Mouse (Mus musculus) cerebellum, postnatal 4 days (tissue): ENCODE results near the gene Mrps18b.
A peak's percentile ranks its signal among the peaks of the same experiment; 100 is the strongest.

Experiments used
- DNase-seq, 2 experiments: peaks; one replicate each; pipeline ENCODE4 v3.0.0; 2022; ENCODE audit warnings: low spot score in 2 of 2, mixed read lengths in 1 of 2

Gene Mrps18b

DNA sequence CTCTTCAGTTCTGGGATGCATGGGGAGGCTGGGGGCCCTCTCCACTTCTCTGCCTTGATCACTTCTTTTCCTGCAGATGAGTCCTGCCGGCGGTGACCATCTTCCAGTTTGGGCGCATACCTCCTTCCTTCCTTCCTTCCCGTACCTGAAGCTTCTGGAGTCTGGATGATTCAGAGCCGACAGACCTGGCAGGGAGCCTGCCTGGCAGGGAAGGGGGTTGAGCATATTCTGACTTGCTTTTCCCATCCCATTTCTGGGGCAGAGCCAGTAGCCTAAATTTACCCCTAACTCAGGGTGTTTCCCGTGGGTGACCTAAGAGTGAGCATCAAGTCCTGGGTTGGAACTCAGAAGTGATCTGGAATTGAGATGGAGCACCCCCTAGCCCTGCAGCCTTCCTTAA is 41.5 kb downstream of the Mrps18b start:
- DNase-seq = no peak

DNA sequence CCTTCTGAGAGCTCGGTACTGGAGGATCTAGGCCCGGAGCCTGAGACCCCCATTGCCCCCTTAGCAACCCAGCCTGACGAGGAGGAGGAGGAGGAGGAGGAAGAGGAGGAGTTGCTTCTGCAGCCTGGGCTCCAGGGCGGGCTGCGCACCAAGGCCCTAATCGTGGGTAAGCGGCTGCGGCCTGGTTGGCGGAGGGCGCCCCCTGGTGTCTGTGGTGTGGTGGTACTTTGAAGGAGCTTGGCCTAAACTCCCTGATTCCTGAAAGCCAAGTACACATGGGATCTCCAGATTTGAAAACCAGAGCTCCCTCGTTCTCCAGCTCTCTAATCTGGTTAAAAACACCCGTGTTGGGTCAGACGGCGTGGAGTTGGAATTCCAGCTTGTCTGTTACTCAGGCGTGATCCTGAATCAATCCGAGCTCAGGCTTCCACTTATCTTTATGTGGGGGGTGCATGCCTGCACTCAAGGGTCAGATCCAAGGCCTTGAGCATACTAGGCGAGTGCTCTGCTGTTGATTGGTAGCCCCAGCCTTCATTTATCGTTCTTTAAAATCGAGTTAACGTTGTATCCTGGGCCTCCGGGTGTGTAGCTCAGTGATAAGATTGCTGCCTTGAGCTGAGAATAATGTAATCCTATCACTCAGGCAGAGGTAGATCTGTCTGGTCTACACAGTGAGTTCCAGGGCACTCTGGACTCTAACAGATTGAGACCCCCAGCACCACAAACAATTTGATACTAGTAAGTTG is 42.2 kb downstream of the Mrps18b start:
- peak; percentile 89 for DNase-seq

DNA sequence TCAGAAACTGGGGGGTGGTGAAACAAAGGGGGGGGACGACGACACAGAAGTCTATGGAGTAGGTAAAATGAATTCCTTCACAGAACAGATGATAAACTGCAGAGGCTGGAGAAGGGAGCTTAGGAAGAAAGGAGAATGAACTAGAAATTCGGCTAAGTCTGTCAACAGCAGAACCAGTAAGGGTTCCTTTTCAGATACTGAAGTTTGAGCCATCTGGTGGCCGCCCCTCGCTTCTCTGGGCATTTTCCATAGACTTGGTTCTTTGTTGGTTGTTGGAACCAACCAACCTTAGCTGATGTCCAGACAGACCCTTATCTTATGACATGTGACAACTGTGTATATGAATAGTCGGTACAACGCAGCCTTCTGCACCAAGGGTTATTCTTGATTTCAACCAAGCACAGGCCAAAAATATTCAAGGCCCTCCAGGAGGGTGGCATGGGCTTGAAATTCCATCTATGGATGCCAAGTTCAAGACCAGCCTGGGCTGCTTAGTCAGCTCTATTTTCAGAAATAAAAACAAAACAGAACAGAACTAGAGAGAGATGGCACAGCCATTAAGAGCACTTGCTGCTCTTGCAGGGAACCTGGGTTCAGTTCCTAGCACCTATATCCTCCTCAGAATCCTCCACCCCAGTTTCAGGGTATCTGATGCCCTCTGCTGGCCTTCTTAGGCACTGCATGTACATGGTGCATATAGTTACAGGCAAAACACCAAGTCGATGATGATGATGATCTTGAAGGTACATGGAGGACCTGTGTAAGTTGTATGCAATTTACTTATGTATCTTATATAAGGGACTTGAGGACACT is 45.1 kb downstream of the Mrps18b start:
- peak in 1 of 2 experiments; percentile 38 for DNase-seq

DNA sequence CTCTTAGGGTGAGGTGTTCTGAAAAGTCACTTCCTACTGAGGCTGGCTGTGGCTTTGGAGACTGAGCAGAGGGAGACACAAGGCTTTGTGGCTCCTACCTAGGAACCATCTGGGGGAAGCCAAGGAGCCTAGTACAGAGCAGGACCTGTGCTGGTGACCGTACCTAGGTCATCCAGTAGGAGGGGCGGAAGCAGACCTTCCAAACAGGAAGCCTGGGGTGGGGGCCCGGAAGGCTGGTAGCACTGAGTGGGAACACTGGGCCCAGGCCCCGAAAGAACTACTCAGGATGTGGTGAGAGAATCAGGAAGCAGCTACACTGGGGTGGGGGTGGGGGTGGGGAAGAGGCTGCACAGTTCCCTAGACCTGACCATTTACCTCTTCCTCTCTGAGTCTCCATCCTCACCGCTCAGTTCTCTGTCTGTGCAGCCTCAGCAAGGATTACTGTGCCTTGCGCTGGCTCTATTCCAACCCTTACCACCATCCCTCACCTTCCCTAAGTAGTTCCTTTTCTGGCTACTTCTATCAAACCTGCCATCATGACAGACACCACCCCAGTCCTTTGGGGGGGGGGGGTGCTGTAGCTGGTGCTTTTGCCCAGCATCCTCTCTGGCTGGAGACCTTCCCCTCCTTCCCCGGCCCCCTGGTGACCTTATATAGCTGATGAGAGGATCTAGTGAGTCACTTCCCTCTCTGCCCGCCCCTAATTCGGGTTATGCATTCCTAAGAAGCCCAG is 45.9 kb downstream of the Mrps18b start:
- DNase-seq = no peak

DNA sequence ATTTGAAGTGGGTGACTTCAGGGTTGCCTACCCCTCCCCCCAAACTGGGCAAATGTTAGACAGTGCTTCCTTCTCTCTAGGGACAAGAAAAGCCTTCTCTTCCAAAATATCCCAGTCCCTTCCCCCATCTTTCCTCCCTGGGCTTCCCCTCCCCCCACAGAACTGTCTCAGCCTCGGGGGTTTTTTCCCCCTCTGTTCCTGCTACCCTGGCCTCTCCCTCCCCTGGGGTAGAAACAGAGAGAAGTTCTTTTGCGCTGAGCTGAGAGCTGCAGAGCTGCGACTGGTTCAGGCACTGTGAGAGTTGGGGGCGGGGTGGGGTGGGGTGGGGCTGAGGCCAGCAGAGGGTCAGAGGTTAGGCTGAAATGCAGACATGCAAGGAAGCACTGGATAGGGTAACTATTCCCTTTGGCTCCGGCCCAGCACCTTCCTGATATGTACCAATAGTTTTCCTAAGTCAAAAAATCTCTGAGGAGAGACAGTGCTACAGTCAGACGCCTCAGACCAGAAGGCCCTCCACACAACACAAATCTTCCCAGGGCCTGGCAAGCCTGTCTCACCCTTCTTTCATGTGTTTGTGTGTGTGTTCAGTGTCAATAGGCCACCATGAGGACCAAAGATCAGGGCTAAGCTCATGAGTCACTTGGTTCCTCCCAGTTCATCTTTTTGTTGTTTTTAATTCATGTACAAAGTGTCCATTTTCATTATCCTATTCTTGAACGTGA is 46.7 kb downstream of the Mrps18b start:
- DNase-seq = no peak

DNA sequence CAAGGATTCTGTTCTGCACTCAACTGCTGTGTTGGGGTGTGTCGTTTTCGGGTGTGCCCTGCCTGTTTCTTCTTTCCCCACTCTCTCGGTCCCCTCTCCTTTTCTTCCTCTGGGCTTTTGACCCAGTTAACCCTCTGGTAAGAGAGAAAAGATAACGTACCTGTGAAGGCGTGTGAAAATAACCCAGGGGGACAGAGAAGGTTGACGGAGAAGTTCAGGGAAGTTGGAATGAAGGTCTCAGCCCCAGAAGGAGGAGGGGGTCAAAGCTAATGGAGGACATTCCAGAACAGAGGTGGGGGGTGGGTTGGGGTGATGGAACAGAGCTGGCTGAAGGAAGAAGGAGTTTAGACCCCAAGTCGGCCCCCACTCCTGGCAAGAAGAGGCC is 47.2 kb downstream of the Mrps18b start:
- DNase-seq = no peak

DNA sequence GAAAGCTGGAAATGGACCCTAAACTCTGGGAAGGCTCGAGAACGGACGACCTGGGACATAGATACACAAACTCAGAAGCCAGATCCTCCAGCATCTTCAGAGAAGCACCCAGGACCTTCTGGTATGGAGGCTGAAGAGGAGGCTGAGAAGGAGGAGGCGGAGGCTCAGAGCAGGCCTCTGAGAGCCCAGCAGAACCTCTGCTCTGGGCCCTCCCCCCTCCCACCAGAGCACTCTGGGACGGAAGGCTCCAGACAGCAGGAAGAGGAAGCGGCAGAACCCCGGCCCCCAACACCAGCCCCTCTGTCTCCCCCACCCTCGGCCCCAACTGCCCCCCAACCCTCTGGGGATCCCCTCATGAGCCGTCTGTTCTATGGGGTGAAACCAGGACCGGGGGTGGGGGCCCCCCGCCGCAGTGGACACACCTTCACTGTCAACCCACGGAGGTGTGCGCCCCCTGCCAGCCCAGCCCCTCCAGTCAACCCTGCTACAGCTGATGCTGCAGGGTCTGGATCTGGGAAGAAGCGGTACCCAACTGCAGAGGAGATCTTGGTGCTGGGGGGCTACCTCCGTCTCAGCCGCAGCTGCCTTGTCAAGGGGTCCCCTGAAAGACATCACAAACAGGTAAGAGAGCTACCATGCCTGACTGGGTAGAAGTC is 47.9 kb downstream of the Mrps18b start:
- DNase-seq = no peak

DNA sequence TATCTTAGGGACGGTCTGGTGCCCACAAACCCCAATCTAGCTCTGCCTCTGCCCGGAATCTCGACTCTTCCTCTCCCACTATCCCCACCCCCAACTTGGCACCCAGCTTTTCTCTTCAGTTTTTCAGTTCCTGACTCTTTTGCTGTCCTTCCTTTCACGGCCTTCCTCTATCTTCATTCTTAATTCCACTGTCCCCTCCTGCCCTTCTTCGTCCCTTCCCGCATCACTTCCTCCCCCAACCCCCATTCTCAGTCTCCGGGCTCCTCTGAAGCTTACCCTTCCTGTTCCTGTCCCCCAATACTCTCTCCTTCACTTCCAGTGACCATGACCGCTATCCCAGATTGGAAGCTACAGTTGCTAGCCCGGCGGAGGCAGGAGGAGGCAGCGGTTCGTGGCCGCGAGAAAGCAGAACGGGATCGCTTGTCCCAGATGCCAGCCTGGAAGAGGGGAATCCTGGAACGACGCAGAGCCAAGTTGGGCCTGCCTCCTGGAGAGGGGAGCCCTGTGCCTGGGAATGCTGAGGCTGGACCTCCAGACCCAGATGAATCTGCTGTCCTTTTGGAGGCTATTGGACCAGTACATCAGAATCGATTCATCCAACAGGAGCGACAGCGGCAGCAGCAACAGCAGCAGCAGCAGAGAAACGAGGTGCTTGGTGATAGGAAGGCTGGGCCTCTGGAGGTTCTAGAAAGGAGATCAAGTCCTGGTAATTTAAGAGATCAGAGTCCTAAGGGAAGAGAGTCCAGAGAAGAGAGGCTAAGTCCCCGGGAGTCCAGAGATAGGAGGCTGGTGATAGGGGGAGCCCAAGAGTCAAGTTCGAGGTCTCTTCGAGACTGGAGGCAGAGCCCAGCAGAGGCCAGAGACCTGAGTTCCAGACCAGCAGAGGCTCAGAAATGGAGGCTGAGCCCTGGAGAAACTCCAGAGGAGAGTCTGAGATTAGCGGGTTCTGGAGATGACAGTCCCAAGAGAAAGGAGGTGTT is 49.0 kb downstream of the Mrps18b start:
- DNase-seq = no peak

DNA sequence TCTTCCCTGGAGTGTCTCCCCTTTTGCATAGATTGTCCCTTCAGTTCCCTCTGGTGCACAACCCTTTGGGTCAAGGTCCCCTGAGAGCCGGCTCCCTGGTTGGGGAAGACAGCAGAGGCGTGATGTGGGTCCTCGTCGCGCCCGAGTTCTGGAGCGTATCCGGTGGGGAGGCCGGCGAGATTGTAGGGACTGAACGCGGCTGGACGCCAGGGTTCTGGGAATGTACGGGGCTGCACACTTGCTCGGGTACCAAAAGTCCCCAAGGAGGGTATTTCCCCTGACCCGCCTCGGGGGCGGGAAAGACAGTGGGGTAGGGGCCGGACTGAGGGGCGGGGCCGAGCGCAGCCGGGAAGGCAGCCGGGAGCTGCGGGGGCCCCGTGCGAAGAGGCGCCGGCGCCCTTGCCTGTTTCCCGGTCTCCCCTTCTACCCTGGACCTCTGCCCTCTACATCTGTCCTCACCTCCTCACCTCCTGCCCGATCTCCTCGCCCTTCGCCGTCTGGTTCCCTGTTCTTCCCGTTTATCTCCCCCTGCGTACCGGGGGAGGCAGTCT is 49.8 kb downstream of the Mrps18b start:
- peak; percentile 35 to 57 for DNase-seq

DNA sequence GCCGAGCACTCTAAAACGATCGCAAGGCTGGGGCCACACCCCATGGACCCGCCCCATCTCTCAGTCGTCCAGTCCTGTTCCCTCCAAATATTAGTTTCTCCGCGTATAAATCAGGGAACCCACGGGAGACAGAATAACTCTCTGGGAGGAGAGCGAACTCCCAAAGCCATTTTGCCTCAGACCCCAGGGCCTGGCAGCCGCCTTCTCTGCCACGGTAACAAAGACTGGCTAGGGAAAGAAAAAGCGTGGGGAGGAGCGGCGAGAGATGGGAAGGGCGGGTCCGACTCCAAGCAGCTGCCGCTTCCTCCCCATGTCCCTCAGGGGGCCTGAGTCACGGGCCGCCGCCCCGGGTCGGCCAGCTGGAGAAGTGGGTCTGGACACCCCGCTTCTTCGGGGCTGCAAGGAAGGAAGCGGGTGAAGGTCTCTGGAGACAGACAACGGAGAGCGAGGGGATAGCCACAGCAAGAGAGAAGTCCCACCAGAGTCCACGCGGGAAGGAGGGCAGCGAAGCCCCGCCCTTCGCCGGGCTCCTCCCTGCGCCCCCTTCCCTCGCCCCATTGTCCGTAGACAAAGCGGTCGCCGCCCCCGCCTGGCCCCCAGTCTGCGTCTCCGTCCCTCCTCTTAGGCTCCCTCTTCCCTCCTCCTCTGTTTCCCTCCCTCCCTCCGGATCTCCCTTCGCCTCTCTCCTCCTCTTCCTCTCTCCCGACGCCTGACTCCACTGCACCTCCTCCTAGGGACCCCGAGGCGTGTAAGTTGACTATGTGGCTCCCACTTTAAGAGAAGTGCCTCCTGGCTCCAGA is 50.5 kb downstream of the Mrps18b start, which contains the start of gene Ppp1r18:
Gene Ppp1r18 (plus strand): TSS at position 113 of the 800 bp plus-strand sequence.
- peak; percentile 58 to 78 for DNase-seq

DNA sequence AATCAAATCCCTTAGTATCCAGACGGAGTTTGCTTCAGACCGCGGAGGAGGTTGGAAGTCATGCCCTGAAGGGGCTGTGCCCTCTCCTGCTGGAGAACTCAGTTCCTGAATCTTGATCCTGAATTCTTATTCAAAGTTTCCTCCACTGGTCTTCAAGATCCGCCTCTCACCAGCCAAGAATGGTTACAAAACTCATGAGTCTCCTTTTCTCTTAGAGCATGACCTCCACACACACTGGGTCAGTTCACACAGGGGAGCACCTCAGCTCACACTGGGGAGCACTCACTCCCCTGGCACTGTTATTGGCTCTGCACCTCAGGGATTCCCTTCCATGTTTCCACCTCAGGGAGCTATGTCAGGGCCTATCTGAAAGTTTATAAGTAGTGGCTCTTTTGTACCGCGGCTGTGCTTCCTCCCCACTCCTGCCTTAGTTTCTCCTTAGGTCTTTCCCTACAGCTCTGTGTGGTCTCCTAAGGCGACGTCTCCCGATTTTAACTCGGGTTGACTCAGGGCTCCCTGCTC is 51.3 kb downstream of the Mrps18b start:
- no peak for DNase-seq

DNA sequence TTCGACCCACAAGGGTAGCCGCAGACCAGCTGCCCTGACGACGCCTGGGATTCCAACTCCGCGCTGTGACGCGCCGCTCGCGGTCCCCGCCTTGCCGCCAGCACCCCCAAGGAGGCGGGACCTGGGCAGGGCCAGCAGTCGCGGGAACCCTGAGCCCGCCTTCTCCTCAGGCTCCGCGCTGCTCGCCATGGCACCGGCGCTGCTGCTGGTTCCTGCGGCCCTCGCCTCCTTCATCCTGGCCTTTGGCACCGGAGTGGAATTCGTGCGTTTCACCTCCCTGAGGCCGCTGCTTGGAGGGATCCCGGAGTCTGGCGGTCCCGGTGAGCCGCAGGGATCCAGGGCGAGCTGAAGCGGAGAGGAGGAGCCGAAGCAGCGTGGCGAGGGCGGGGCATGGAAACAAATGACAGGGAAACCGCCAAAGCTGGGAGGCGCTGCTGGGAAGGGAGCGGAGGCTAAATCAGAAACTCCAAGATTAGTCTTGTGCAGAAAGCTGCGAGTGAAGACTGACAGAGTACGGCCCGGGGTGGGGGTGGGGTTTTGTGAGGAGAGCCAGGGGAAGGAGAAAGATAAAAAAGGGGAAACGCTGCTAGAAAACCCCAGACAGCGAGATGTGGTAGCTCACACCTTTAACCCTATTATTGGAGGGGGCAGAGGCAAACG is 54.9 kb downstream of the Mrps18b start, which contains the start of gene Nrm:
Gene Nrm (plus strand): TSS at position 121 of the 660 bp plus-strand sequence.
- DNase-seq = peak; percentile 73 to 87

DNA sequence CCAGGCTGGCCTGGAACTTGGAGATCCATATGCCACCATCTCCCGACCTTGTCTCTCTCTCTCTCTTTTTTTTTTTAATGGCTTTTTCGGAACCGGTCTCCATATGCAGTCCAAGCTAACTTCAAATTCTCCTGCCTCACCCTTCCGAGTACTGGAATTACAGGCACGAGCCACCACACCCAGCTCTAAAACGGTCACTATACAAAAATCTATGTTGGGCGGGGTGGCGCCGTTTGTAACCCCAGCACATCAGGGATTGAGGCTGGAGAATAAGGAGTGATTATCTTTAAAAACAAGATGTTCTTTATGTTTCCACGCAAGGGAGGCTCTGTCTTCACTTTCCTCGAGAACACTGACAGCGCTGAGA is 55.4 kb downstream of the Mrps18b start:
- DNase-seq = no peak
